Mouse (Mus musculus) small intestine, adult 2 months (tissue): ENCODE measurements around the gene Cnppd1.

Experiments used
- CTCF ChIP-seq: fragments of 200-500 bp; IDR thresholded peaks from 2 replicates; pipeline ENCODE4 v1.5.1; 2012; ENCODE audit warnings: low read depth, mild to moderate bottlenecking, control low read depth, inconsistent platforms, low read length, moderate library complexity, mixed read lengths; ENCODE audit not compliant: insufficient replicate concordance, insufficient read length; ENCODE audit errors: extremely low read depth
- POLR2A ChIP-seq: fragments of 200-500 bp; IDR thresholded peaks from 2 replicates; pipeline ENCODE4 v1.6.1; 2012; ENCODE audit warnings: low read depth, mild to moderate bottlenecking, control low read depth, inconsistent platforms, low read length, moderate library complexity

GRCm38 (mm10) chr1:75180741-75181140, 38.2 kb upstream of the Cnppd1 start:
- TF ChIP-seq CTCF (no peak), POLR2A (no peak)
